Mouse (Mus musculus) G1E (cell line): ENCODE data around the gene Pcdh17.

Experiments used
- CTCF ChIP-seq: IDR thresholded peaks from 2 replicates; pipeline ENCODE4 v1.5.1; 2012; ENCODE audit warnings: low read depth, low read length, inconsistent platforms, mixed read lengths
- GATA1 ChIP-seq: IDR thresholded peaks from 2 replicates; pipeline ENCODE4 v1.6.1; 2012; ENCODE audit warnings: borderline replicate concordance, low read length, inconsistent platforms, mixed read lengths
- TAL1 ChIP-seq: conservative IDR thresholded peaks from 2 replicates; pipeline ENCODE4 v1.6.1; 2012; ENCODE audit warnings: low read depth, low read length, inconsistent platforms, mixed read lengths

- TF ChIP-seq CTCF (no peak), GATA1 (no peak), TAL1 (no peak)
These were observed 3.7 kb downstream of the Pcdh17 start for GRCm38 (mm10) chr14:84446941-84447641.
